Mouse (Mus musculus): ENCODE results near the gene 4930402H24Rik. TPM values are rescaled to one million over a fixed set of nuclear protein-coding genes. Genes with fewer than 3 reads are reported as not detected.

Gene 4930402H24Rik
- total and polyA plus RNA-seq, 2 experiments from 2014 or later: 49.2 to 97.9 TPM

DNA sequence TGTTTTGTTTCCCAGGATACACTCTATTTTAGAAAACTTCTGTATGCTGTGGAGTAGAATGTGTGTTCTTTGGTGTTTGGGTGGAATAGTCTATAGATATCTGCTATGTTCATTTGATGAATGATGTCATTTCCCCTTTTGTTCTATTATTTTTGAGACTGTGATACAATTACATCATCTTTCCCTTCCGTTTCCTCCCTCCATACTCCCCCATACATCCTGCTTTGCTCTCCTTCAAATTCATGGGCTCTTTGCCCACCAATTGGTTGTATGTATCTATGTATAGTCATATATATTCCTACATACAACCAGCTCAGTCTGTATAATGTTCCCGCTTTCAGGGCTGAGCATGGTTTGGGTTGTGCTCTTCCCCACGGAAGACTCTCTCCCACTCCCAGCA, 44.1 kb downstream of the 4930402H24Rik start:
- Histone ChIP-seq H3K4me1 (ENCODE audit: insufficient read depth) (no peaks in the 10 kb centered on the region), H3K9ac (no peak overlapping the region), H3K27me3 (ENCODE audit: insufficient read depth, low read length) (no peaks in the 10 kb centered on the region), H3K9me3 (ENCODE audit: low read length) (no peaks in the 10 kb centered on the region), H3K4me2 (ENCODE audit: low read depth) (no peak overlapping the region), H3K4me3 (ENCODE audit: low read depth, low read length) (no peak overlapping the region), H3K27ac (ENCODE audit: low read depth, low read length) (no peak overlapping the region), H3K36me3 (ENCODE audit: insufficient read depth) (no peaks in the 10 kb centered on the region)
- 79% methylated on average over 3 of the region's 3 CpGs for WGBS
- TF ChIP-seq CTCF (IDR thresholded peaks at IDR 0.05; ENCODE audit: low read depth): no peak
- ATAC-seq: no peak
- no peak for DNase-seq

DNA sequence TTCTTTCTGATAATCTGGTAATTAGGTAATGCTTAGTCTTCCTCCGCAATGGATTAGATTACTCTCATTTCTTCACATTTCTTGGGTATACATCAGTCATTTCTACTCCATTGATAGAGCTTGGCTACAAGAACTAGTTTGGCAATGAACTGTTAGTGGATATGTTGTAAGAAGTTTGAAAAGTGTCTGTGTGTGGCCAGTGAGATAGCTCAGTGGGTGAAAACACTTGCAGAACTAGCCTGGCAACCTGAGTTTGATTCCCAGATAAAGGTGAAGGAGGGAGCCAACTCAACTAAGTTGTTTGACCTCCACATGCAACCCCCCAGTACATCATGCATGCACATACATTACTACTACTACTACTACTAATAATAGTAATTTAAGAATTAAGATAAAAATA, 53.2 kb downstream of the 4930402H24Rik start:
- no peak overlapping the region for H3K27ac ChIP-seq (ENCODE audit: low read depth, low read length)
- no peak for ATAC-seq

DNA sequence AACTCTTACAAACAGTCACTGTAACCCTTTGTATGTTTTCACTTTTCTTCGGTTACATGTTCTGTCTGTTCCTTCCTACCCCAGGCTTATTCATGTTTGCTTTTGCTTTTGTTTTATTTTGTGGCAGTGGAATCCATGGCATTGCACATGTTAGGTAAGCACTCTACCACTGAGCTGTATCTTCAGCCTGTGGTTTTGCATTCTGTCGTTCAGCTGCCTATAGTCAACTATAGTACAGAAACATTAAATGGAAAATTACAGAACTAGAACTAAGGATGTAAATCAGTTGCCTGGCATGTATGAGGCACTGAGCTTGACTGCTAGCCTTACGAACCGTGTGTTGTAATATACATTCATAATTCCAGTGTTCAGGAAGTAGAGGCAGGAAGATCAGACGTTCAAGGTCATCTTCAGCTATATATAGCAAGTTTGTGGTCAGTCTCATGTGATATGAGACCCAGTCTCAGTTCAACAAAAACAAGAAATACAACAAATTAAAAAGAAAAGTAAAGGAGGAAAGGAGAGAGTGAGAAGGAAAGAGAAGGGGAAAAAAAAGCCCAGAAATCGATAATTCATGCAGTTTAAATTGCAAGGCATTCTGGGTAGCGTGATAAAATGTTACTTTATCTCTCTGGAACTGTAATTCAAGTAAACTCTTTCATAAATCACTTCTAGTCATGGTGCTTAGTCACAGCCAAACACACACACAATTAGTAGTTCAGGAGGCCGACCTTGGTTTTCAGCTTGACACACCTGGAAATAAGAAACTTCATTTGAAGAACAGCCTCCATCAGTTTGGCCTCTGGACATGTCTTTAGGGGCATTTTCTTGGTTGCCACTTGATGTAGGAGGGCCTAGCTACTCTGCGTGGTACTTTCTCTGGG, 54.6 kb downstream of the 4930402H24Rik start:
- DNase-seq: no peak
- no peaks in the 10 kb centered on the region for H3K4me1 ChIP-seq (ENCODE audit: insufficient read depth)
- no peak overlapping the region for H3K4me2 ChIP-seq (ENCODE audit: low read depth)
- H3K9me3 ChIP-seq (ENCODE audit: low read length): no peaks in the 10 kb centered on the region
- WGBS: 88% methylated on average over 9 of the region's 9 CpGs
- H3K27ac ChIP-seq (ENCODE audit: low read depth, low read length): no peak overlapping the region
- no peak overlapping the region for H3K4me3 ChIP-seq (ENCODE audit: low read depth, low read length)
- no peak overlapping the region for H3K9ac ChIP-seq
- H3K36me3 ChIP-seq (ENCODE audit: insufficient read depth): no peaks in the 10 kb centered on the region
- no peak for ATAC-seq
- H3K27me3 ChIP-seq (ENCODE audit: insufficient read depth, low read length): no peaks in the 10 kb centered on the region
- no peak for TF ChIP-seq CTCF (IDR thresholded peaks at IDR 0.05; ENCODE audit: low read depth)

More for the DNA sequence above, 53.2 kb downstream of the 4930402H24Rik start:
- 95% methylated on average over 1 of the region's 1 CpGs for WGBS
- no peaks in the 10 kb centered on the region for H3K27me3 ChIP-seq (ENCODE audit: insufficient read depth, low read length)
- no peaks in the 10 kb centered on the region for H3K9me3 ChIP-seq (ENCODE audit: low read length)
- H3K9ac ChIP-seq: no peak overlapping the region
- no peak overlapping the region for H3K4me2 ChIP-seq (ENCODE audit: low read depth)
- no peak for TF ChIP-seq CTCF (IDR thresholded peaks at IDR 0.05; ENCODE audit: low read depth)
- H3K4me3 ChIP-seq (ENCODE audit: low read depth, low read length): no peak overlapping the region
- no peaks in the 10 kb centered on the region for H3K36me3 ChIP-seq (ENCODE audit: insufficient read depth)
- no peaks in the 10 kb centered on the region for H3K4me1 ChIP-seq (ENCODE audit: insufficient read depth)
- DNase-seq: no peak

DNA sequence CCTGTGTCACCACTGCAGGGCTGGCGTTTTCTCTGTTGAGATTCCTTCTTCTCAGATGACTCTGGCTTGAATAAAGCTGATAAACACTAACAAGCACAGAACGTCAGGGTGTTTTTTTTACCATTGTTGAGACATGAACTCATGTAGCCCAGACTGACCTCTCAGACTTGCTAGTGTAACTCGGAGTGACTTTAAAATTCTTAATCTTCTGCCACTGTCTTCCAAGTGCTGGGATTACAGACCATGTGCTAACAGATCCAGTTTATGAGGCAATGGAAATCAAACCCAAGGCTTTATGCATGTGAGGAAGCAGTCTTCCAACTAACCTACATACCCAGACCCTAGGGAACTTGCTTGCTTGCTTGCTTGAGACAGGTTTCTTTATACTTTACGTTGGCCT, 56.5 kb downstream of the 4930402H24Rik start:
- no peak overlapping the region for H3K4me2 ChIP-seq (ENCODE audit: low read depth)
- H3K9me3 ChIP-seq (ENCODE audit: low read length): no peaks in the 10 kb centered on the region
- no peaks in the 10 kb centered on the region for H3K27me3 ChIP-seq (ENCODE audit: insufficient read depth, low read length)
- TF ChIP-seq CTCF (IDR thresholded peaks at IDR 0.05; ENCODE audit: low read depth): no peak
- DNase-seq (no peak), ATAC-seq (no peak)
- H3K27ac ChIP-seq (ENCODE audit: low read depth, low read length): no peak overlapping the region
- no peaks in the 10 kb centered on the region for H3K4me1 ChIP-seq (ENCODE audit: insufficient read depth)
- 76% methylated on average over 4 of the region's 4 CpGs for WGBS
- no peak overlapping the region for H3K9ac ChIP-seq
- H3K4me3 ChIP-seq (ENCODE audit: low read depth, low read length): no peak overlapping the region
- H3K36me3 ChIP-seq (ENCODE audit: insufficient read depth): no peaks in the 10 kb centered on the region

DNA sequence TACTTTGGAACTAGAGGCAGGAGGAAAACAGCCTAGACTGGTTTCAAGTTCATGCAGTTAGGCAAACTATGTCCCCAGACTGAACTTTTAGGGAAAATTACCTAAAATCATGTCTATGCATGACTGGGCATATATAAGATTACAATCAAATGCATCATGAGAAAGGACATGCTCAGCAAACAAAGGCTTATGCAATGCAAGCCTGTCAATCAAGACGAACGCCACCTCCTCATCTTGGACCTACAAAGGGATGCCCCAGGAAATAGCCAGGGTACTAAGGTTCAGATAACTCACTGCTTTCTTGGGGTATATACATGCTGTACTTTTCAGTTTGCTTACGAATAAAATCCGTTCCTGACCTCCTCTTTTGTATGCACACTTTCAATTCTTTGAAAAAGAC, 57.9 kb downstream of the 4930402H24Rik start:
- DNase-seq (no peak), ATAC-seq (no peak)
- Histone ChIP-seq H3K4me2 (ENCODE audit: low read depth) (no peak overlapping the region), H3K27me3 (ENCODE audit: insufficient read depth, low read length) (no peaks in the 10 kb centered on the region), H3K36me3 (ENCODE audit: insufficient read depth) (no peaks in the 10 kb centered on the region), H3K9me3 (ENCODE audit: low read length) (no peaks in the 10 kb centered on the region), H3K4me3 (ENCODE audit: low read depth, low read length) (no peak overlapping the region), H3K4me1 (ENCODE audit: insufficient read depth) (no peaks in the 10 kb centered on the region), H3K9ac (no peak overlapping the region), H3K27ac (ENCODE audit: low read depth, low read length) (no peak overlapping the region)
- no peak for TF ChIP-seq CTCF (IDR thresholded peaks at IDR 0.05; ENCODE audit: low read depth)
- WGBS: 84% methylated on average over 4 of the region's 4 CpGs

DNA sequence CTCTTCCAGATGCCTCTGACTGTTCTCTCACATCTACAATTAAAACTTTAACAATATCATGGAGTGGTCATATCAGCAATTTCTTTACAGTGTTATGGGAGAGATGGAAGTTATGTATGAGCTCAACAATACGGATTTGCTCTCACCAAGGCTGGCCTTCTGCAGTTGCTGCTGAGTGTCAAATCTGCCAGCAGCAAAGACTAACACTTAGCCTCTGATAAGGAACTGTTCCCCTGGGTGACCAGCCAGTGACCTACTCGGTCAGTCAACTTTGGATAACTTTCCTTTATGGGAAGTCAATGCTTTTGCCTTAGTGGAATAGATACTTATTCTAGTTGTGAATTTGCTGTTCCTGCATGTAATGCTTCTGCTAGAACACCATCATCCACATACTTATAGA, 62.6 kb downstream of the 4930402H24Rik start:
- H3K27ac ChIP-seq (ENCODE audit: low read depth, low read length): no peak overlapping the region
- no peaks in the 10 kb centered on the region for H3K4me1 ChIP-seq (ENCODE audit: insufficient read depth)
- TF ChIP-seq CTCF (IDR thresholded peaks at IDR 0.05; ENCODE audit: low read depth): no peak
- H3K36me3 ChIP-seq (ENCODE audit: insufficient read depth): no peaks in the 10 kb centered on the region
- no peak for DNase-seq
- H3K9me3 ChIP-seq (ENCODE audit: low read length): no peaks in the 10 kb centered on the region
- H3K9ac ChIP-seq: no peak overlapping the region
- H3K27me3 ChIP-seq (ENCODE audit: insufficient read depth, low read length): no peaks in the 10 kb centered on the region
- 81% methylated on average over 2 of the region's 2 CpGs for WGBS
- H3K4me2 ChIP-seq (ENCODE audit: low read depth): no peak overlapping the region
- H3K4me3 ChIP-seq (ENCODE audit: low read depth, low read length): no peak overlapping the region
- no peak for ATAC-seq

DNA sequence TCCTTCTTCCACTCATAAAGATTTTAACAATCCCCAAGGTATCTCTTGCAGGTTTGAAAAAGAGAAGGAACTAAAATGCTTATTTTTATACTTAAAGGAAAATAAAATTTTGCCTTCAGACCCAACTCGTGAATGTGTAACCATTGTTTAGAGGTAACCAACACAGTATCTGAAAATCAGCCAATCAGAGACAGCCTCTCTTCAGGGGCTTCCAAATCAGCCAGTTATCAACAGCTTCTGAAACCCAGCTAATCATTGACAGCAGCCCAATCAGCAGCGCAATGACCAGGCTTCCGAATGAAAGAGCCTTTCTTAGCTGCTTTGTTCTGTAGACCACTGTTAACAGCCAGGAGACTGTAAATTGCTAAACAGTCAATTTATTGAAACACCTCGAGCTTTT, 65.4 kb downstream of the 4930402H24Rik start:
- H3K9ac ChIP-seq: peak overlapping the region; percentile 97
- peak; percentile 94 for DNase-seq
- H3K27me3 ChIP-seq (ENCODE audit: insufficient read depth, low read length): no peaks in the 10 kb centered on the region
- no peaks in the 10 kb centered on the region for H3K9me3 ChIP-seq (ENCODE audit: low read length)
- H3K27ac ChIP-seq (ENCODE audit: low read depth, low read length): peak overlapping the region; percentile 98
- H3K4me2 ChIP-seq (ENCODE audit: low read depth): peak overlapping the region; percentile 68
- peaks cover 2% of the 10 kb centered on the region for H3K36me3 ChIP-seq (ENCODE audit: insufficient read depth)
- TF ChIP-seq CTCF (IDR thresholded peaks at IDR 0.05; ENCODE audit: low read depth): no peak
- ATAC-seq: peak; percentile 86
- H3K4me3 ChIP-seq (ENCODE audit: low read depth, low read length): peak overlapping the region; percentile 98
- 2% methylated on average over 4 of the region's 4 CpGs for WGBS
- H3K4me1 ChIP-seq (ENCODE audit: insufficient read depth): peaks cover 6% of the 10 kb centered on the region; the same call in 1 of the 2 replicates
